Mouse (Mus musculus) intestine, embryonic 16.5 days (tissue): Measurements from ENCODE around the gene Med13l. TPM values are rescaled to one million over a fixed set of nuclear protein-coding genes. Genes with fewer than 3 reads are reported as not detected.

ENCODE experiments used
- ATAC-seq: fragments of 200-750 bp; cut with Nextera tagmentation; 2 replicates; pipeline ENCODE4 v1.8.0; 2017; ENCODE audit warnings: moderate TSS enrichment, moderate library complexity
- H3K27ac ChIP-seq: fragments of 300-500 bp; sonication (generic); 2 replicates; pipeline ENCODE4 v1.5.1; 2014; ENCODE audit warnings: mild to moderate bottlenecking, low read length
- H3K27me3 ChIP-seq: fragments of 300-500 bp; sonication (generic); replicated peaks from 2 replicates; pipeline ENCODE4 v1.6.1; 2014; ENCODE audit warnings: low read length, control low read depth, mixed read lengths; ENCODE audit not compliant: control insufficient read depth, insufficient read depth
- H3K36me3 ChIP-seq: fragments of 300-500 bp; sonication (generic); 2 replicates; pipeline ENCODE4 v1.6.1; 2014; ENCODE audit warnings: low read length, control low read depth; ENCODE audit not compliant: control insufficient read depth, insufficient read depth
- H3K4me1 ChIP-seq: fragments of 300-500 bp; sonication (generic); 2 replicates; pipeline ENCODE4 v1.6.1; 2014; ENCODE audit warnings: low read length, control low read depth, mixed read lengths; ENCODE audit not compliant: control insufficient read depth, insufficient read depth
- H3K4me2 ChIP-seq: fragments of 300-500 bp; sonication (generic); 2 replicates; pipeline ENCODE4 v1.6.1; 2014; ENCODE audit warnings: low read depth, low read length, control low read depth
- H3K4me3 ChIP-seq: fragments of 300-500 bp; sonication (generic); 2 replicates; pipeline ENCODE4 v1.5.1; 2014; ENCODE audit warnings: mild to moderate bottlenecking, low read length
- H3K9ac ChIP-seq: fragments of 300-500 bp; sonication (generic); 2 replicates; pipeline ENCODE4 v1.6.1; 2014; ENCODE audit warnings: low read depth, low read length
- H3K9me3 ChIP-seq: fragments of 300-500 bp; sonication (generic); 2 replicates; pipeline ENCODE4 v1.6.1; 2016; ENCODE audit warnings: low read length, control low read depth; ENCODE audit not compliant: control insufficient read depth
- WGBS: fragments of 180-500 bp; shearing (Covaris S2); extraction: QIAGEN DNeasy Blood & Tissue Kit; methylation state at CpG from one replicate; pipeline ENCODE4 v1.1.7; 2014; 5-methylcytosine and 5-hydroxymethylcytosine counted together
- polyA plus RNA-seq: library from polyadenylated mRNA; unstranded; fragments of >200 nt; fragmentation: Nextera tagmentation; extraction: Ambion mirVana; gene quantifications from 2 replicates; pipeline ENCODE4 v1.2.1, GENCODE M21; 2015

Med13l gene
- polyA plus RNA-seq, 1 experiment from 2014 or later, result 6.4 TPM

GRCm38 (mm10) chr5:118732221-118732620 lies 171.7 kb downstream of the Med13l start:
- H3K9me3 ChIP-seq, result no peaks in the 10 kb centered on the region
- 59% methylated on average over 3 of the region's 3 CpGs for WGBS

GRCm38 (mm10) chr5:118732651-118733050 lies 172.2 kb downstream of the Med13l start:
- ATAC-seq, result no peak
- Histone ChIP-seq H3K27me3 (no peaks in the 10 kb centered on the region), H3K36me3 (0 out of 2 replicates have a peak, but pooled peaks cover 10% of the 10 kb centered on the region), H3K4me3 (no peak overlapping the region), H3K9me3 (no peaks in the 10 kb centered on the region), H3K27ac (no peak overlapping the region), H3K4me1 (no peaks in the 10 kb centered on the region), H3K4me2 (no peak overlapping the region), H3K9ac (no peak overlapping the region)
- 82% methylated on average over 8 of the region's 8 CpGs for WGBS

More at GRCm38 (mm10) chr5:118732221-118732620, 171.7 kb downstream of the Med13l start:
- Histone ChIP-seq H3K9ac (no peak overlapping the region), H3K36me3 (0 out of 2 replicates have a peak, but pooled peaks cover 10% of the 10 kb centered on the region), H3K4me1 (no peaks in the 10 kb centered on the region), H3K4me2 (no peak overlapping the region), H3K4me3 (no peak overlapping the region), H3K27ac (no peak overlapping the region), H3K27me3 (no peaks in the 10 kb centered on the region)
- ATAC-seq, result no peak

GRCm38 (mm10) chr5:118733566-118733965 lies 173.1 kb downstream of the Med13l start:
- no peak for ATAC-seq
- Histone ChIP-seq H3K27me3 (no peaks in the 10 kb centered on the region), H3K27ac (no peak overlapping the region), H3K9ac (no peak overlapping the region), H3K9me3 (no peaks in the 10 kb centered on the region), H3K4me3 (no peak overlapping the region), H3K36me3 (0 out of 2 replicates have a peak, but pooled peaks cover 5% of the 10 kb centered on the region), H3K4me1 (no peaks in the 10 kb centered on the region), H3K4me2 (no peak overlapping the region)
- 89% methylated on average over 4 of the region's 4 CpGs for WGBS

GRCm38 (mm10) chr5:118734455-118734854 lies 174.0 kb downstream of the Med13l start:
- WGBS, result 56% methylated on average over 9 of the region's 9 CpGs
- H3K9ac ChIP-seq, result no peak overlapping the region
- H3K9me3 ChIP-seq, result no peaks in the 10 kb centered on the region
- H3K36me3 ChIP-seq, result 0 out of 2 replicates have a peak, but pooled peaks cover 6% of the 10 kb centered on the region
- ATAC-seq, result no peak
- no peaks in the 10 kb centered on the region for H3K4me1 ChIP-seq
- H3K27me3 ChIP-seq, result no peaks in the 10 kb centered on the region
- H3K27ac ChIP-seq, result no peak overlapping the region
- H3K4me2 ChIP-seq, result no peak overlapping the region
- no peak overlapping the region for H3K4me3 ChIP-seq

- Histone ChIP-seq H3K9ac (no peak overlapping the region), H3K27me3 (no peaks in the 10 kb centered on the region), H3K36me3 (peaks cover 11% of the 10 kb centered on the region), H3K4me1 (no peaks in the 10 kb centered on the region), H3K4me3 (no peak overlapping the region), H3K27ac (no peak overlapping the region), H3K9me3 (no peaks in the 10 kb centered on the region), H3K4me2 (no peak overlapping the region)
- WGBS, result 91% methylated on average over 8 of the region's 8 CpGs
- ATAC-seq, result no peak
Observed at GRCm38 (mm10) chr5:118735738-118736137, 175.3 kb downstream of the Med13l start.

- H3K9me3 ChIP-seq, result no peaks in the 10 kb centered on the region
- H3K36me3 ChIP-seq, result peaks cover 14% of the 10 kb centered on the region
- no peak overlapping the region for H3K27ac ChIP-seq
- H3K27me3 ChIP-seq, result no peaks in the 10 kb centered on the region
- H3K4me3 ChIP-seq, result no peak overlapping the region
- H3K9ac ChIP-seq, result no peak overlapping the region
- H3K4me2 ChIP-seq, result no peak overlapping the region
- WGBS, result 14% methylated on average over 1 of the region's 1 CpGs
- no peaks in the 10 kb centered on the region for H3K4me1 ChIP-seq
- no peak for ATAC-seq
Observed at GRCm38 (mm10) chr5:118737548-118737947, 177.1 kb downstream of the Med13l start.

- no peak overlapping the region for H3K4me2 ChIP-seq
- ATAC-seq, result no peak
- no peaks in the 10 kb centered on the region for H3K4me1 ChIP-seq
- no peaks in the 10 kb centered on the region for H3K9me3 ChIP-seq
- no peak overlapping the region for H3K27ac ChIP-seq
- H3K27me3 ChIP-seq, result no peaks in the 10 kb centered on the region
- WGBS, result 91% methylated on average over 2 of the region's 2 CpGs
- no peak overlapping the region for H3K4me3 ChIP-seq
- no peak overlapping the region for H3K9ac ChIP-seq
- peaks cover 25% of the 10 kb centered on the region for H3K36me3 ChIP-seq
Observed at GRCm38 (mm10) chr5:118743067-118743466, 182.6 kb downstream of the Med13l start.

GRCm38 (mm10) chr5:118747026-118747425 lies 186.5 kb downstream of the Med13l start:
- H3K4me3 ChIP-seq, result no peak overlapping the region
- no peak overlapping the region for H3K4me2 ChIP-seq
- H3K9me3 ChIP-seq, result no peaks in the 10 kb centered on the region
- H3K27ac ChIP-seq, result no peak overlapping the region
- no peak for ATAC-seq
- H3K27me3 ChIP-seq, result no peaks in the 10 kb centered on the region
- no peaks in the 10 kb centered on the region for H3K4me1 ChIP-seq
- WGBS, result 83% methylated on average over 10 of the region's 10 CpGs
- H3K36me3 ChIP-seq, result peaks cover 15% of the 10 kb centered on the region
- H3K9ac ChIP-seq, result no peak overlapping the region

- H3K27ac ChIP-seq, result no peak overlapping the region
- peaks cover 6% of the 10 kb centered on the region; the same call in 1 of the 2 replicates for H3K36me3 ChIP-seq
- H3K9ac ChIP-seq, result no peak overlapping the region
- H3K9me3 ChIP-seq, result no peaks in the 10 kb centered on the region
- no peak overlapping the region for H3K4me2 ChIP-seq
- no peak overlapping the region for H3K4me3 ChIP-seq
- no peak for ATAC-seq
- no peaks in the 10 kb centered on the region for H3K27me3 ChIP-seq
- no peaks in the 10 kb centered on the region for H3K4me1 ChIP-seq
- WGBS, result 71% methylated on average over 13 of the region's 13 CpGs
Observed at GRCm38 (mm10) chr5:118751446-118752179, 191.1 kb downstream of the Med13l start.
